Mouse (Mus musculus) embryonic fibroblast, embryonic 13.5 days (primary cell): Measurements from ENCODE around the gene Chka.

Experiments used
- CTCF ChIP-seq: IDR thresholded peaks from 2 replicates; pipeline ENCODE4 v1.5.1; 2011; ENCODE audit warnings: mild to moderate bottlenecking, control low read depth, low read length, moderate library complexity, borderline replicate concordance; ENCODE audit not compliant: insufficient read depth
- POLR2A ChIP-seq: IDR thresholded peaks from 2 replicates; pipeline ENCODE4 v1.6.1; 2011; ENCODE audit warnings: low read depth, mild to moderate bottlenecking, control low read depth, low read length, moderate library complexity

DNA sequence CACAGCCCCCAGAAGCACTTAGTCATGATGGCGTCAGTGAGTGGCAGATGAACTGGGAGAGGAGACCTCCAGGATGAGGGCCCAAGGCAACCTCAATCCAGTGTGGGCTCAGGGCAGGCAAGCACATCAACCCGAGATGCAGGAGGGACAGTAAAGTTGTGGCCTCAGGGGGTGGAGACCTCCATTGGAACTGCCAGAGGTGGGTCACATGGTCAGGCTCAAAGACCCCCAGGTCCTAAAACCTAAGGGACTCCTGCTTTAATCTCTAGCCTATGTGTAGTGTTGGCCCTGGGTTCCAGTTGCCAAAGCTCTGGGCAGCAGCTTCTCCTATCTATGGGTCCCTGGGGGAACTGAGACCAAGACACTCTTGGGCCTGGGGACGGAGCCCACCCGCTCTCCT, 77.2 kb downstream of the Chka start:
- TF ChIP-seq CTCF: no peak
- TF ChIP-seq POLR2A: no peak
